ENCODE assay signal across 32 mouse cellular contexts in genomic region chr6:56158217-56158616, GRCm38 (mm10).
"Had no signal": no experiment of that assay in that cellular context is flagged by ENCODE, and none has a peak within 500 bp of the region (broad histone marks: within the 10 kb centered on the region; RNA-seq: fewer than 3 reads in every experiment).

No protein-coding gene starts in this region.

- H3K9me3 ChIP-seq: limb, embryonic 10.5 days; limb, embryonic 12.5 days; limb, embryonic 13.5 days; limb, embryonic 15.5 days; liver, embryonic 12.5 days; liver, embryonic 13.5 days; liver, embryonic 15.5 days; lung, embryonic 15.5 days; midbrain, embryonic 10.5 days; midbrain, embryonic 12.5 days; midbrain, embryonic 13.5 days; midbrain, embryonic 15.5 days; neural tube, embryonic 12.5 days had no signal

- H3K9ac ChIP-seq: limb, embryonic 12.5 days; limb, embryonic 13.5 days; limb, embryonic 15.5 days; liver, embryonic 12.5 days; liver, embryonic 13.5 days; liver, embryonic 14.5 days; liver, embryonic 15.5 days; liver, postnatal 0 days; lung, embryonic 14.5 days; lung, embryonic 15.5 days; midbrain, embryonic 12.5 days; midbrain, embryonic 13.5 days; midbrain, embryonic 15.5 days; neural tube, embryonic 12.5 days had no signal

- H3K4me1 ChIP-seq: limb, embryonic 10.5 days; limb, embryonic 12.5 days; limb, embryonic 13.5 days; limb, embryonic 15.5 days; liver, embryonic 12.5 days; liver, embryonic 13.5 days; liver, embryonic 15.5 days; lung, embryonic 15.5 days; megakaryocyte, embryonic 14.5 days; midbrain, embryonic 10.5 days; midbrain, embryonic 12.5 days; midbrain, embryonic 13.5 days; midbrain, embryonic 15.5 days; neural tube, embryonic 12.5 days had no signal

- H3K36me3 ChIP-seq: limb, embryonic 10.5 days; limb, embryonic 12.5 days; limb, embryonic 13.5 days; limb, embryonic 15.5 days; liver, embryonic 12.5 days; liver, embryonic 13.5 days; liver, embryonic 15.5 days; lung, embryonic 15.5 days; midbrain, embryonic 10.5 days; midbrain, embryonic 12.5 days; midbrain, embryonic 13.5 days; midbrain, embryonic 15.5 days; neural tube, embryonic 12.5 days had no signal

- H3K27ac ChIP-seq: limb, embryonic 10.5 days; limb, embryonic 12.5 days; limb, embryonic 13.5 days; limb, embryonic 15.5 days; liver, embryonic 12.5 days; liver, embryonic 13.5 days; liver, embryonic 14.5 days; liver, embryonic 15.5 days; lung, embryonic 15.5 days; macrophage; midbrain, embryonic 10.5 days; midbrain, embryonic 12.5 days; midbrain, embryonic 13.5 days; midbrain, embryonic 15.5 days; neural tube, embryonic 12.5 days had no signal

- H3K4me2 ChIP-seq: limb, embryonic 12.5 days; limb, embryonic 13.5 days; limb, embryonic 15.5 days; liver, embryonic 11.5 days; liver, embryonic 12.5 days; liver, embryonic 13.5 days; liver, embryonic 15.5 days; lung, embryonic 14.5 days; lung, embryonic 15.5 days; midbrain, embryonic 11.5 days; midbrain, embryonic 12.5 days; midbrain, embryonic 13.5 days; midbrain, embryonic 15.5 days; neural tube, embryonic 12.5 days had no signal

- H3K4me3 ChIP-seq: limb, embryonic 10.5 days; limb, embryonic 12.5 days; limb, embryonic 13.5 days; limb, embryonic 15.5 days; liver, embryonic 12.5 days; liver, embryonic 13.5 days; liver, embryonic 15.5 days; lung, embryonic 15.5 days; megakaryocyte, embryonic 14.5 days; midbrain, embryonic 10.5 days; midbrain, embryonic 12.5 days; midbrain, embryonic 13.5 days; midbrain, embryonic 15.5 days; myocyte; neural tube, embryonic 12.5 days had no signal

- H3K27me3 ChIP-seq: limb, embryonic 12.5 days; limb, embryonic 13.5 days; limb, embryonic 15.5 days; liver, embryonic 12.5 days; liver, embryonic 13.5 days; liver, embryonic 15.5 days; lung, embryonic 15.5 days; megakaryocyte, embryonic 14.5 days; midbrain, embryonic 12.5 days; midbrain, embryonic 13.5 days; midbrain, embryonic 15.5 days; neural tube, embryonic 12.5 days had no signal

- DNase-seq: left cerebral cortex, postnatal 4 days; liver; liver, embryonic 13.5 days; liver, postnatal 0 days; lung, adult 18-20 months; lung, adult 2 months; lung, embryonic 14.5 days; lung, postnatal 10 days; lung, postnatal 14 days; lung, postnatal 36 days; lung, postnatal 4 days; midbrain, embryonic 14.5 days had no signal

- ATAC-seq: liver, embryonic 12.5 days; liver, postnatal 0 days; lung, postnatal 0 days; midbrain, embryonic 13.5 days; midbrain, embryonic 15.5 days; midbrain, embryonic 16.5 days had no signal
